Mouse (Mus musculus) 416B (cell line): ENCODE measurements at regions not wholly inside any gene's neighbourhood (a gene's known extent, or its start where the extent isn't known, plus 50 kb on each side); places are given as distances from the start of the nearest gene placed in this dataset.

Experiments
- DNase-seq: peaks from one replicate; pipeline ENCODE4 v3.0.0; 2011; ENCODE audit warnings: low read depth

- DNase-seq: no peak
Observed at GRCm38 (mm10) chr9:62590407-62591195, 53.8 kb upstream of the Coro2b start.

DNA sequence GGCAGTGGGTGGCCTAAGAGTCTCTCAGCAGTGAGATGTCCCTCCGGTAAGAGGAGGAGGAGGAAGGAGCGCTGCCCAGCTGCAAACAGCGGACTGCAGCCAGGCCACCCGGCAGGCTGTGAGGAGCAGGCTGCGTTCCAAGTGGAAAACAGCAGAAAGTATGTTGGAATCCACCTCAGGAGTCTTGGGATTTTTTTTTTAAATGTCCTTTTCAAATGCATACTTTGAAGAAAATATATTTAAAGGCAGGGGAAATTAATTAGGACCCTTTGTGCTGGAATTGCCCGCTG is 54.3 kb upstream of the Coro2b start:
- DNase-seq: no peak

- DNase-seq: no peak
Observed at GRCm38 (mm10) chr9:62598056-62598455, 61.2 kb upstream of the Coro2b start.

DNA sequence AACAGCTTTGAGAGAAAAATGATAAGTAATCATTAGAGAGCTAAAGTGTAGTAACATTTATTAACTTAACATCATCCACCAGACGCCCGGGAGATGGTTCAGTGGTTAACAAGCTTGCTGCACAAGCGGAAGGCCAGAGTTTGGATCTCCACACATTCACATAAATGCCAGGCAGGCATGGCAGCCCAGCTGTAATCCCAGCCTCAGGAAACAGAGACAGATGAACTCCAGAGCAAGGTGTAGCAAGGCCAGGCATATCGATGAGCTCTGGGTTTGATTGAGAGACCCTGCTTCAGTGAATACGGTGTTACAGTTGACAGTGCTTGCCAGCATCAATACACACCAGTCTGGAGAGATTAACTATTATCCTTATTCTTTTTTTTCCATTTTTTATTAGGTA is 62.1 kb upstream of the Coro2b start:
- no peak for DNase-seq

DNA sequence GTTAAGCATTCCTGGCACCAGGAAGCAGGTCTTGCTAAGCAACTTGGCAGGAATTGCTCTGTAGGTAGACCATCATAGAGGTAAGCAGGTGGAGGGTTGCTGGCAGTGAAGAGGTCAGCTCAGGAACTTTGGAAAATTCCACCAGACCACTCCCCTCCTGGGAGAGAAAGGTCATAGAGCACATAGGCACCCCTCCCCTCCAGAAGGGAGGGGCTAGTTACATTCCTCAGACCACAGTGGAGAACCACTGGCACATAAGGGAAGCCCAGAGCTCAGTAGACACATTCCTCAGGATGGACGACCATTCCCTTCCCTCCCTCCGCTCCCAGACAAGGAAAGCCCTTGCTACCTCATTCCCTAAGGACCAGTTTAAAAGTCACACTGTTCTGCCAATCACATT is 67.1 kb upstream of the Itga11 start:
- no peak for DNase-seq

- DNase-seq: no peak
Observed at GRCm38 (mm10) chr9:62611452-62611851, 66.2 kb upstream of the Itga11 start.

GRCm38 (mm10) chr9:62613053-62613452 is 64.6 kb upstream of the Itga11 start:
- DNase-seq: no peak

GRCm38 (mm10) chr9:62613806-62614205 is 63.8 kb upstream of the Itga11 start:
- no peak for DNase-seq

- no peak for DNase-seq
Observed at GRCm38 (mm10) chr9:62614950-62615349, 62.7 kb upstream of the Itga11 start.

DNA sequence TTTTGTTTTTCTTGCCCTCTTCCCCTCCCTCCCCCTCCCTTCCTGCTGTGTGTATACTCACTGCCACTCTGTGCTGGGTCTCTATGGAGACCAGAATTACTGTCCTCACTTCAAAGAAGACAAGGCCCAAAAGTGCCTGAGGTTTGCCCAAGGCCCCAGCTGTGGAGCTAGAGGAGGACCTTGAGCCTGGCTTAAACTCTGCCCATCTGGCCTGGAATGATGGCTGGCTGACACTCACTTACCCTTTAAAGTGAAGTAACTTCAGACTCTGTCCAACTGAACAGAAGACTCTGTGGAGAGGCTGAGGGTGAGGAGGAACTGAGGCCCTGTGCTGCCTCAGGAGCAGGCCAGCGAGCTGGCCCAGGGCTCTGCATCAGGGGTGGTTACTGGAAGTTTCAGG is 61.8 kb upstream of the Itga11 start:
- DNase-seq: no peak

GRCm38 (mm10) chr9:62618994-62619393 is 58.6 kb upstream of the Itga11 start:
- no peak for DNase-seq

DNA sequence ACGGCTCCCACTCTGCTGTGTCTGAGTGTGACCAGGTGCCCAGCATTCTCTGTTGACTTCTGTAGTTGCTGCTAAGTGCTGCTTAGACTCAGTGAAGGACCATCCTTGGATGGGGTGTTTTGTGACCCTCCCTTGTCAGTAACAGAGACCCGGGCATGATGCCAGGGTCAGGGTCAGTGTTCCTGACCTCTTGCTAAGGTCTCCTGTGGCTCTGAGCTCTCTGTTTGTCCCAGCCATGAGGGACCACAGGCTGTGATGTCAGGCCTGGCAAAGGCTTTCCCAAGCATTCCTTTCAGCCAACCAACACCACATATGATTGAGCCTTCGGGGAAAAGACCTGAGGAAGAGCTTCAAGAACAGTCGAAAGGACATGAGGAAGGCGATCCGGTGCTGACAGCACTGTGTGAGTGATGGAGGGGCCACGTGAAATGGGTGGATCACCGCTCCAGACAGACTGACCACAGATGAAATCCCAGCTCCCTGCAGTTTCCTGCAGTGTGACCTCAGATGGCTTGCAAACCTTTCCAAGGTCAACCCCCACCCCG is 56.7 kb upstream of the Itga11 start:
- DNase-seq: no peak

- DNase-seq: peak; percentile 53
Observed at GRCm38 (mm10) chr9:62622106-62622505, 55.5 kb upstream of the Itga11 start.

DNA sequence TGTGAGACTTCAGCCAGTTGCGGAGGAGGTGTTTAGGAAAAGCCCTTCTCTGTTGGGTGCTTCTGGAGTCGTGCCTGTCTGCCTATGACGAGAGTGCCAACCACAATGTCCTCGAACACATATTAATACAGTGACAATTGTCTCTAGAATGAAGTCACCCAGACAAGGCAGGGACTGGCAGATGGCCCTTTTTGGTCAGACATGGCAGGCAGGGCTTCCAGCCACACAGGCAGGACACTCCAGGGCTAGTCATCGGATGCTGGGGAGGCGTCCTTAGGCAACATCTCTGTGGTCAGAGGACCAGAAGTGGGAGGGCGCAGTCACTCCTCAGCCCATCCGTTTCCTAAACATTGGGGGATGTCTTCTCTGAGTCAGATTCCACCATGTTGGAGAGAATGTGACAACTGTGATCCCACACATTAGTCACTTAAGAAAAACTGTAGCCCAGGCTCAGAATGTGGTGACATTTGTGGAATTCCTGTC is 53.0 kb upstream of the Itga11 start:
- DNase-seq: peak; percentile 87

GRCm38 (mm10) chr9:62627071-62628000 is 50.3 kb upstream of the Itga11 start:
- no peak for DNase-seq
